Mouse (Mus musculus) CD4-positive naive resting alpha-beta T cell, adult 57 days (primary cell): ENCODE measurements around the gene Srpk3. TPM values are rescaled to one million over a fixed set of nuclear protein-coding genes. Genes with fewer than 3 reads are reported as not detected.

Source experiments
- total RNA-seq: library from RNA; stranded (reverse); gene quantifications from one replicate; pipeline ENCODE4 v1.2.4, GENCODE M21; 2023

The Srpk3 gene
- total RNA-seq: 7.0 TPM

DNA sequence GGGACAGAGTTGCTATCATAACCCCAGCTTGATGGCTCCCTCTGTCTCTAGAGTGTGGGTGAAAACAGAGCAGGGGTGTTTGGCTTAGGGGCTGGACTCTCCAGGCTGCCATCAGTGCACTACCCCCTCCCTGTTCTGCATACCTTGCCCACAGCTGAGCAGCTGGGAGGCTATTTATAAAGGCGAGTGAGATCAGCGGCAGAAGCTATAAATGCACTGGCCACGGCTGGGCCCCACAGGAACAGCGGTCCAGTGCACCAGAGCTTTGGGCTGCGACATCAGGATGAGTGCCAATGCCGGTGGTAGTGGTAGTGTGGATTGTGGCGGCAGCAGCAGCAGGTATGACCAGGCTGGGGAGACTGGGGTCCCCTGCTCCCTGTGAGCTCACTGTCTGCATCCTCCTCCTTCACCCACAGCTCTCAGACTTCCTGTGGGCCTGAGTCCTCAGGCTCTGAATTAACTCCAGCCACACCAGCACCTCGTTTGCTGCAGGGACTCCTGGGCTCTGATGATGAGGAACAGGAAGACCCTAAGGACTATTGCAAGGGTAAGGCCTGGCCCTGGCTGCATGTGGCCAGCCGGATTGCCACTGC, at the start of gene Srpk3:
Srpk3 (plus strand) TSS at position 238 of the 593 bp plus-strand sequence.

DNA sequence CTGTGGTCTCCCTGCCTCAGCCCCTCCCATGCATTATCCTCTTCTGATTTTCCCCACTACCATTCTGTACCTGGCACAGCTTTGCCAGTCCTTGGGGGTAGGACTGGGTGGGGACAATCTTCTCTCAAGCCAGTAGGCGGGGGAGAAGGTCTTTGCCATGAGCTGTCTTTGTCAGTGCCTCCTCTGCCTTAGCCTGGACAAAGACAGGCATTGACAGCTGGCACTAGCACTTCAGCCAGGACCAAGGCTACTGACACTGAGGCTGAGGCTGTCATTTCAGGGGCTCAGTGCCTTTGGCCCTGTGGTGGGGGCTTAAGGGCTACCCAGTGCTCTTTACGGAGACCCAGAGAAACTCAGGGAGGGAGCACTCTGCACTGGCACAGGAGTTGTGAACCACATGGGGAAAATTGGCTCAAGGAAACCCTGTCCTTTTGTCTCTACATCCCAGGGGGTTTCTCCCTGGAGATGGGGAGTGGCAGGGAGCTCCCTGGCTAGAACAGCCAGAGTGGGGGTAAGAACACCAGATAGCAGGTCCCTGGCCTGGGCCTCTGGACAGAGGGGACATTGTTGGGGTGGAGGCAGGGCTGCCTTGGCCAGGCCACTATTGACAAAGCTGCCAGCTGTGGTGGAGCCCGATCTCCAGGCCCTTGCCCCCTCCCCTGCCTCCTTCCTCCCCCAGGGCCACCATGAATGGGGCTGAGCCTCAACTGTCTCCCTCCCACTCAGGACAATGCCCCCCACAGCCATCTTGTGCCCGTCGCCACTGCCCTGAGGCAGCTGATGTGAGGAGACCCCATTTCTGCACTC, 17.7 kb upstream of the Srpk3 start, which contains the start of gene Plxnb3:
Plxnb3 (plus strand) TSS at position 757 of the 807 bp plus-strand sequence.

DNA sequence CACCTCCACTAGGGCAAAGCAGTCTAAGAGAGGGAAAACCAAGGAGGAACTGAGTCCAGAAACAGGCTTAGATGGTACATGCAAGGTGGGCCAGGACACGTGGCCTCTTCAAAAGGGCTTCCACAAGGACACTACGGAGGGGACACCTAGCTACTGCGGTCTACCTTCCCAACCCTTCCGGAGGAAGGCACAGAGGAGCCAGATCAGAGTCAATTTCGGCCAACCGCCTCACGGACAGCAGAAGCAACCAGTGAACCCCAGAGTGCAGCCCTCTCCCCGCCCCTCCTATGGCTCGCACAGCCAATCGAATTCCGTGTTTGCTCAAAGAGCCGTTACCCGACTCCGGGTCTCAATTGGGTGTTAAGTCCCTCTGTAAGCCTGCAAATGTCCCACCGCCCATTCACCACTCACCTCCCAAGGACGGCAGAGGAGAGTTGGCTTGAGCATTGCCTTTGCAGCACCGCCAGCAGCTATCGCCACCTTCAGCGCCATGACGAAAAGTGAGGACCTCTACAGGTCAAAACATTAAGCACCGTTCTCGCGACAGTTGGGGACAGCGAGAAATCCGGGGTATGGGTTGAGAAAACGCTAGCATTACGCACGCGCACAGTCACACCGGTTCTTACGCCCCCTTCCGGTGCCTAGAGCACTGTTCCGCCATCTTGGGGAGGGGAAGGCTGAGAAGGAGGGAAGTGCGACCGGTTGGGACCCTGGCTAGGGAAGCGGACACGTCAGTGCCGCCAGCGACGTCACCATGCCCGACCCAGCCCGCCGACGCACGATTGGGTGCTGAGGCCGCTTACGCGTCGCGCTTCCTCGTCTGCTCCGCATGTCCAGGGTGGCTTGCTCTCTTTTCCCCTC, 12.4 kb downstream of the Srpk3 start, which contains the start of the genes Idh3g and Ssr4:
Idh3g (minus strand) TSS at position 534 of the 861 bp plus-strand sequence.
Ssr4 (plus strand) TSS at position 665 of the 861 bp plus-strand sequence.

DNA sequence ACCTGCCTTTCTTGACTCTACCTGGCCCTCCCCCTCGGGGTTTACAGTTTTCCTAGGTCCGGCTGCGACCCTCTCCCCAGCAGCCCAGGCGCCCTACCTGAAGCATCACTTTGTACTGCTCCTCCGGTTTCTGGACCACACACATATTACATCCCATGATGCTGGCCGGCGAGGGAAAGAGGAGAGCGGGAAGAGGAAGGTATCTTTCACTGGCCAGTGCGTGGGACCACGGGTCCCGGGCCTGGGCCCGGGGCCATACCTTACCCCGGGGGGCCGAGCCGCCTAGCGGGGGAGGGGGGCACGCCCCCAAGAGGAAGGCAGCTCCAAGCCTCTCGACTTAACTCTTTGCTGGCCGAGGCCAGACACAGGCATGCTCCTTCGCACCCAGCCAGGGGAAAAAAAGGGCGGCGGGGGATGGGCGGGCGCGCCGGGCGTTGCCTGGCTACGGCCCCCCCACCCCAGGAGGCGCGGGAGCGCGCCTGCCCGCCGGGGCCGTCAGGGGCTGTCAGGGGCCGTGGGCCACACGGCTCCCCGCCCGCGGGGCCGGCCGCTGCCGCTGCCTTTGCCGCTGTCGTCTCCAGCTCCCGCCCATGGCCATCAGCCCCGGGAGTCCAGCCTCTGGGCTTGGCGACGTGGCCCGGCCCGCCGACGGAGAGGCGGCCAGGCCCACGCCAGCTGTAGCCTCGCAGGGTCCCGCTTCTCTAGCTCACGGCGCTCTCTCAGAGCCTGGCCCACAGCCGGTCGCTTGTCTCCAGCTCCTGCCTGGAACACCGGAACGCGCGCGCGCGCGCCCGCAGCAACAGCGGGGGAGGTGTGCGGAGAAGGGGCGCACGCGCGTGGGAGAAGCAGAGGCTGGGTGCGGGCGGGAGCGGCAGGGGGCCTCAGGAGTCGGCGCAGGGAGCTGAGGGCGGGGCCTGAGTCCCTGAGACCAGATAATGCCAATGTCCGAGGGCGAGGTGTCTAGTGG, 50.3 kb downstream of the Srpk3 start, which contains the start of gene Pdzd4:
Pdzd4 (minus strand) TSS at position 785 of the 967 bp plus-strand sequence.

Other genes with a start within 250 kb of the Srpk3 start
- 0.27 TPM for gene Dusp9, start 135.0 kb upstream of the Srpk3 start, total RNA-seq
- 0.92 TPM for gene Pnck, start 114.3 kb upstream of the Srpk3 start, total RNA-seq
- gene Slc6a8, start 101.3 kb upstream of the Srpk3 start, total RNA-seq: 1.0 TPM
- 122 TPM for gene Bcap31, start 58.2 kb upstream of the Srpk3 start, total RNA-seq
- gene Abcd1, start 57.8 kb upstream of the Srpk3 start, total RNA-seq: 39.5 TPM
- gene Plxnb3, start 17.3 kb upstream of the Srpk3 start, total RNA-seq: not detected
- 137 TPM for gene Idh3g, start 12.5 kb downstream of the Srpk3 start, total RNA-seq
- 106 TPM for gene Ssr4, start 12.6 kb downstream of the Srpk3 start, total RNA-seq
- 3.0 TPM for gene Pdzd4, start 50.6 kb downstream of the Srpk3 start, total RNA-seq
- gene Avpr2, start 117.7 kb downstream of the Srpk3 start, total RNA-seq: not detected
- gene L1cam, start 121.7 kb downstream of the Srpk3 start, total RNA-seq: 50.8 TPM
- gene Arhgap4, start 147.5 kb downstream of the Srpk3 start, total RNA-seq: 295 TPM
- 70.7 TPM for gene Naa10, start 147.5 kb downstream of the Srpk3 start, total RNA-seq
- gene Renbp, start 156.4 kb downstream of the Srpk3 start, total RNA-seq: 5.5 TPM
- 84.8 TPM for gene Hcfc1, start 192.0 kb downstream of the Srpk3 start, total RNA-seq
- gene Irak1, start 249.5 kb downstream of the Srpk3 start, total RNA-seq: 112 TPM